ENCODE assay signal across 9 mouse cellular contexts in genomic region chr11:116954231-116955118, GRCm38 (mm10). TPM values are rescaled to one million over a fixed set of nuclear protein-coding genes. Genes with fewer than 3 reads are reported as not detected.
DNase-seq lines count a peak whose midpoint lies in the region; ATAC-seq lines count a peak whose summit lies in the region.
"Had no signal": no experiment of that assay in that cellular context is flagged by ENCODE, and none has a peak within 500 bp of the region (broad histone marks: within the 10 kb centered on the region; RNA-seq: fewer than 3 reads in every experiment).

No protein-coding gene starts in this region.

- peak overlapping the region; percentile 75 for H3K27ac ChIP-seq in midbrain, embryonic 13.5 days
- H3K27ac ChIP-seq in midbrain, embryonic 11.5 days (ENCODE audit: low read depth, low read length), result no peak overlapping the region
- peak overlapping the region; percentile 84 for H3K27ac ChIP-seq in heart, embryonic 15.5 days
- peak overlapping the region; percentile 72; the same call in 1 of the 2 replicates for H3K27ac ChIP-seq in stomach, embryonic 16.5 days (ENCODE audit: low read length)

- peaks cover 84% of the 10 kb centered on the region for H3K36me3 ChIP-seq in midbrain, embryonic 13.5 days
- peaks cover 11% of the 10 kb centered on the region for H3K36me3 ChIP-seq in midbrain, embryonic 11.5 days (ENCODE audit: control insufficient read depth, insufficient read depth, low read length)
- no peaks in the 10 kb centered on the region for H3K36me3 ChIP-seq in heart, embryonic 15.5 days
- H3K36me3 ChIP-seq in stomach, embryonic 16.5 days (ENCODE audit: control insufficient read depth, insufficient read depth, low read length), result no peaks in the 10 kb centered on the region

- no peak overlapping the region for H3K4me2 ChIP-seq in midbrain, embryonic 13.5 days (replicated peaks)
- H3K4me2 ChIP-seq in midbrain, embryonic 11.5 days, result no peak overlapping the region
- no peak overlapping the region for H3K4me2 ChIP-seq in heart, embryonic 15.5 days
- H3K4me2 ChIP-seq in stomach, embryonic 16.5 days (ENCODE audit: low read depth, low read length), result no peak overlapping the region

- no peaks in the 10 kb centered on the region for H3K4me1 ChIP-seq in midbrain, embryonic 13.5 days (replicated peaks)
- H3K4me1 ChIP-seq in midbrain, embryonic 11.5 days (ENCODE audit: control insufficient read depth, insufficient read depth, low read length), result no peaks in the 10 kb centered on the region
- H3K4me1 ChIP-seq in heart, embryonic 15.5 days (replicated peaks), result peaks cover 25% of the 10 kb centered on the region
- no peaks in the 10 kb centered on the region; the same call in 1 of the 2 replicates for H3K4me1 ChIP-seq in stomach, embryonic 16.5 days (ENCODE audit: control insufficient read depth, insufficient read depth, low read length)

- DNase-seq in midbrain, embryonic 11.5 days (ENCODE audit: low spot score, missing footprints), result no peak
- DNase-seq in layer of hippocampus, postnatal 14 days (ENCODE audit: low spot score in 2 of 2), result peak; percentile 40 to 55
- no peak for DNase-seq in c-Kit-positive CD71-positive TER-119-positive erythroid progenitor cells, embryonic 14.5 days (ENCODE audit: low spot score)
- DNase-seq in kidney, postnatal 36 days, result no peak
- DNase-seq: liver, postnatal 0 days had no signal

- no peak overlapping the region for H3K4me3 ChIP-seq in midbrain, embryonic 13.5 days (replicated peaks)
- H3K4me3 ChIP-seq in midbrain, embryonic 11.5 days (ENCODE audit: low read depth, low read length), result no peak overlapping the region
- H3K4me3 ChIP-seq in heart, embryonic 15.5 days, result no peak overlapping the region
- H3K4me3 ChIP-seq in stomach, embryonic 16.5 days (replicated peaks; ENCODE audit: low read length), result no peak overlapping the region

- peaks cover 5% of the 10 kb centered on the region; the same call in 1 of the 2 replicates for H3K9me3 ChIP-seq in midbrain, embryonic 13.5 days
- H3K9me3 ChIP-seq in midbrain, embryonic 11.5 days (ENCODE audit: control insufficient read depth, low read length), result no peaks in the 10 kb centered on the region
- H3K9me3 ChIP-seq in heart, embryonic 15.5 days (replicated peaks), result no peaks in the 10 kb centered on the region
- H3K9me3 ChIP-seq in stomach, embryonic 16.5 days (replicated peaks; ENCODE audit: control insufficient read depth, low read length), result no peaks in the 10 kb centered on the region

- no peaks in the 10 kb centered on the region for H3K27me3 ChIP-seq in midbrain, embryonic 13.5 days
- no peaks in the 10 kb centered on the region for H3K27me3 ChIP-seq in midbrain, embryonic 11.5 days (ENCODE audit: control insufficient read depth, insufficient read depth, low read length)
- no peaks in the 10 kb centered on the region for H3K27me3 ChIP-seq in heart, embryonic 15.5 days
- H3K27me3 ChIP-seq in stomach, embryonic 16.5 days (ENCODE audit: control insufficient read depth, insufficient read depth, low read length), result no peaks in the 10 kb centered on the region

- no peak overlapping the region for H3K9ac ChIP-seq in midbrain, embryonic 13.5 days (replicated peaks)
- no peak overlapping the region for H3K9ac ChIP-seq in midbrain, embryonic 11.5 days (ENCODE audit: low read length)
- no peak overlapping the region for H3K9ac ChIP-seq in heart, embryonic 15.5 days
- no peak overlapping the region for H3K9ac ChIP-seq in stomach, embryonic 16.5 days (ENCODE audit: low read length)
- H3K9ac ChIP-seq: liver, postnatal 0 days had no signal

- WGBS in midbrain, embryonic 13.5 days, result 76% methylated on average over 23 of the region's 23 CpGs
- WGBS in midbrain, embryonic 11.5 days, result 85% methylated on average over 23 of the region's 23 CpGs
- 56% methylated on average over 23 of the region's 23 CpGs for WGBS in heart, embryonic 15.5 days
- WGBS in stomach, embryonic 16.5 days, result 64% methylated on average over 23 of the region's 23 CpGs

- peak; percentile 76 for ATAC-seq in midbrain, embryonic 13.5 days
- no peak for ATAC-seq in midbrain, embryonic 11.5 days (ENCODE audit: low FRiP score)
- peak; percentile 79 for ATAC-seq in heart, embryonic 15.5 days (replicated peaks; ENCODE audit: insufficient number of reproducible peaks, insufficient read depth, low FRiP score, low read depth)
- ATAC-seq in stomach, embryonic 16.5 days (ENCODE audit: insufficient read depth, low FRiP score), result peak; percentile 46; the same call in 1 of the 2 replicates
- ATAC-seq: liver, postnatal 0 days had no signal

RNA-seq across cellular contexts. Expression of gene Mgat5b, which starts 35.8 kb away (rescaled TPM):
- polyA plus RNA-seq in midbrain, embryonic 13.5 days (2015; fragmentation: Nextera tagmentation; extraction: Ambion mirVana), result 16.8 and 21.8 TPM in 2 replicates
- polyA plus RNA-seq in midbrain, embryonic 11.5 days (2014; fragmentation: Nextera tagmentation; extraction: Ambion mirVana), result 5.1 and 6.5 TPM in 2 replicates
- polyA plus RNA-seq in heart, embryonic 15.5 days (2015; fragmentation: Nextera tagmentation; extraction: Ambion mirVana), result 0.64 and 0.85 TPM in 2 replicates
- total RNA-seq in layer of hippocampus, postnatal 14 days (2021), result 10 to 100 TPM; 44.1 to 44.5 TPM
- polyA plus RNA-seq in stomach, embryonic 16.5 days (2015; fragmentation: Nextera tagmentation; extraction: Ambion mirVana), result 0.50 and 0.67 TPM in 2 replicates
- total RNA-seq: common myeloid progenitor, adult 5-6 weeks had no signal
- polyA plus RNA-seq: liver, postnatal 0 days had no signal

Comparison
In these comparisons a context has a peak if more than half of its experiments do, and no peak if none do; other contexts are left out.
1. DNase-seq: peak in layer of hippocampus, postnatal 14 days (2 of 2); none in midbrain, embryonic 11.5 days (single experiment), c-Kit-positive CD71-positive TER-119-positive erythroid progenitor cells, embryonic 14.5 days (single experiment) and kidney, postnatal 36 days (0 of 2).